Mouse (Mus musculus): ENCODE data around the gene Padi2. TPM values are rescaled to one million over a fixed set of nuclear protein-coding genes. Genes with fewer than 3 reads are reported as not detected.
A peak's percentile ranks its signal among the peaks of the same experiment; 100 is the strongest.

The Padi2 gene
- total and polyA plus RNA-seq, 3 experiments, result 1.7 to 13.8 (median 10.5) TPM

- peak; percentile 93 for DNase-seq
Measured at GRCm38 (mm10) chr4:140986711-140987395, 80.7 kb downstream of the Padi2 start, which contains the start of gene Atp13a2. Gene Atp13a2 (plus strand): TSS chr4:140986873.

- no peak for DNase-seq
Measured at GRCm38 (mm10) chr4:140987476-140987875, 81.3 kb downstream of the Padi2 start.

- DNase-seq, result no peak
Measured at GRCm38 (mm10) chr4:140988706-140989290, 82.7 kb downstream of the Padi2 start.

GRCm38 (mm10) chr4:140989447-140989846, 83.3 kb downstream of the Padi2 start:
- no peak for DNase-seq

GRCm38 (mm10) chr4:140992215-140992614, 86.1 kb downstream of the Padi2 start:
- DNase-seq, result no peak

- DNase-seq, result no peak
Measured at GRCm38 (mm10) chr4:140993846-140994245, 87.7 kb downstream of the Padi2 start.

GRCm38 (mm10) chr4:140995811-140996210, 89.7 kb downstream of the Padi2 start:
- peak; percentile 30 for DNase-seq

- DNase-seq, result no peak
Measured at GRCm38 (mm10) chr4:140996812-140997211, 90.7 kb downstream of the Padi2 start.

Other genes with a start within 250 kb of the Padi2 start
- gene Arhgef10l, start 240.3 kb upstream of the Padi2 start, total RNA-seq (2021), result 10 to 100 TPM in 1 of 2 experiments, 1 to 10 TPM in 1; 7.5 to 30.8 TPM
- 13.3 and 18.8 TPM in 2 replicates for gene Arhgef10l, start 240.3 kb upstream of the Padi2 start, polyA plus RNA-seq (2012; rRNA removed)
- 10 to 100 TPM; 62.7 to 64.2 TPM for gene Rcc2, start 205.8 kb upstream of the Padi2 start, total RNA-seq (2021)
- gene Rcc2, start 205.8 kb upstream of the Padi2 start, polyA plus RNA-seq (2012; rRNA removed), result 43.1 and 50.1 TPM in 2 replicates
- gene Padi6, start 163.7 kb upstream of the Padi2 start, total RNA-seq (2021), result not detected
- gene Padi6, start 163.7 kb upstream of the Padi2 start, polyA plus RNA-seq (2012; rRNA removed), result not detected in 2 replicates
- 1 to 10 TPM in 1 of 2 experiments, under 1 TPM in 1; 0.62 to 1.8 TPM for gene Padi4, start 132.1 kb upstream of the Padi2 start, total RNA-seq (2021)
- gene Padi4, start 132.1 kb upstream of the Padi2 start, polyA plus RNA-seq (2012; rRNA removed), result 0.76 and 0.99 TPM in 2 replicates
- gene Padi3, start 95.7 kb upstream of the Padi2 start, total RNA-seq (2021), result not detected
- not detected in 2 replicates for gene Padi3, start 95.7 kb upstream of the Padi2 start, polyA plus RNA-seq (2012; rRNA removed)
- gene Padi1, start 60.6 kb upstream of the Padi2 start, total RNA-seq (2021), result not detected
- gene Padi1, start 60.6 kb upstream of the Padi2 start, polyA plus RNA-seq (2012; rRNA removed), result not detected in 2 replicates
- 100 to 1,000 TPM; 462 to 500 TPM for gene Sdhb, start 54.9 kb downstream of the Padi2 start, total RNA-seq (2021)
- 334 and 363 TPM in 2 replicates for gene Sdhb, start 54.9 kb downstream of the Padi2 start, polyA plus RNA-seq (2012; rRNA removed)
- gene Atp13a2, start 80.5 kb downstream of the Padi2 start, total RNA-seq (2021), result 10 to 100 TPM; 31.8 to 37.1 TPM
- 183 and 226 TPM in 2 replicates for gene Atp13a2, start 80.5 kb downstream of the Padi2 start, polyA plus RNA-seq (2012; rRNA removed)
- gene Mfap2, start 104.1 kb downstream of the Padi2 start, total RNA-seq (2021), result 10 to 100 TPM in 1 of 2 experiments, 1 to 10 TPM in 1; 5.7 to 11.1 TPM
- 37.8 and 42.4 TPM in 2 replicates for gene Mfap2, start 104.1 kb downstream of the Padi2 start, polyA plus RNA-seq (2012; rRNA removed)
- 1 to 10 TPM; 5.6 to 7.4 TPM for gene Crocc, start 154.2 kb downstream of the Padi2 start, total RNA-seq (2021)
- gene Crocc, start 154.2 kb downstream of the Padi2 start, polyA plus RNA-seq (2012; rRNA removed), result 7.1 and 10.5 TPM in 2 replicates
- 10 to 100 TPM; 55.8 to 65.3 TPM for gene Necap2, start 172.0 kb downstream of the Padi2 start, total RNA-seq (2021)
- gene Necap2, start 172.0 kb downstream of the Padi2 start, polyA plus RNA-seq (2012; rRNA removed), result 54.8 and 63.7 TPM in 2 replicates
- gene Spata21, start 182.0 kb downstream of the Padi2 start, total RNA-seq (2021), result not detected
- not detected in 2 replicates for gene Spata21, start 182.0 kb downstream of the Padi2 start, polyA plus RNA-seq (2012; rRNA removed)
- 100 to 1,000 TPM; 130 to 135 TPM for gene Szrd1, start 233.4 kb downstream of the Padi2 start, total RNA-seq (2021)
- gene Szrd1, start 233.4 kb downstream of the Padi2 start, polyA plus RNA-seq (2012; rRNA removed), result 65.0 and 75.7 TPM in 2 replicates
- gene Fbxo42, start 241.6 kb downstream of the Padi2 start, total RNA-seq (2021), result 10 to 100 TPM; 19.9 to 22.2 TPM
- 11.3 and 11.4 TPM in 2 replicates for gene Fbxo42, start 241.6 kb downstream of the Padi2 start, polyA plus RNA-seq (2012; rRNA removed)

Data from adrenal gland, adult 2 months (tissue).